Mouse (Mus musculus): ENCODE results near the gene Atl3. TPM values are rescaled to one million over a fixed set of nuclear protein-coding genes. Genes with fewer than 3 reads are reported as not detected.

Atl3 gene
- total RNA-seq, 2 experiments from 2014 or later = 23.0 to 28.2 TPM

DNA sequence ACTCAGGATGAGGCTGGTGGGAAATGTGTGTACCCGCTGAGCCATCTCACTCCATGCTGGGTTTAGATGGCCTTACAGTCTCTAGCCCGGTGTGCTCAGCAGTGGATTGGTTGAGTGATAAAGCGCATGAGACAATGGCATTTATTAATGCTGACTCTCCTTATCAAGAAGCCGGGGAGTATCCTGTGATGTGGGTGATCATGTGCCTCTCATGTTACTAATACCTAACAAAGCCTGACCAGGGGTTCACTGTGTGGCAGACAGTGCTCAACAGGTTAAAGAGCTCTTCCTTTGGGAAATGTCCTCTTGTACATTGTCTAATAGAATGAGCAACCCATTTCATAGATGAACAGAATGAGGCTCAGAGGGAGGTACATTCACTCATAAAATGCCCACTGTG is 61.0 kb downstream of the Atl3 start:
- no peak for DNase-seq (ENCODE audit: low spot score in 2 of 2)
- intact Hi-C loops (cut with DNase I) = no loop called here

DNA sequence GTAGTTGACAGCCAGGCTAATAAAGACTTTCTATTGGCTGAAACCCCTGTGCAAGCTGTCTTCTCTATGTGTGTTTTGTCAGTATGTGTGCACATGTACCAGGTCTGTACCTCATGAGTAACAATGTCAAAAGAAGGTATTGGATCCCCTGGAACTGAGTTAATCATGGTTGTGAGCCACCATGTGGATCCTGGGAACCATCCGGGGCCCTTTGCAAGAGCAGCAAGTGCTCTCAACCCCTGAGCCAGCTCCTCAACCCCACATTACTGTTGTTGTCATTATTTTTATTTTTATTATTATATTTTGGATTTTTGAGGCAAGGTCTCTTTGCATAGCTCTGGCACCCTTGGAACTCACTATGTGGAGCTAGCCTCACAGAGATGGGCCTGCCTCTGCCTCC is 62.8 kb downstream of the Atl3 start:
- DNase-seq (ENCODE audit: low spot score in 2 of 2) = no peak
- intact Hi-C loops (cut with DNase I) = no loop called here

DNA sequence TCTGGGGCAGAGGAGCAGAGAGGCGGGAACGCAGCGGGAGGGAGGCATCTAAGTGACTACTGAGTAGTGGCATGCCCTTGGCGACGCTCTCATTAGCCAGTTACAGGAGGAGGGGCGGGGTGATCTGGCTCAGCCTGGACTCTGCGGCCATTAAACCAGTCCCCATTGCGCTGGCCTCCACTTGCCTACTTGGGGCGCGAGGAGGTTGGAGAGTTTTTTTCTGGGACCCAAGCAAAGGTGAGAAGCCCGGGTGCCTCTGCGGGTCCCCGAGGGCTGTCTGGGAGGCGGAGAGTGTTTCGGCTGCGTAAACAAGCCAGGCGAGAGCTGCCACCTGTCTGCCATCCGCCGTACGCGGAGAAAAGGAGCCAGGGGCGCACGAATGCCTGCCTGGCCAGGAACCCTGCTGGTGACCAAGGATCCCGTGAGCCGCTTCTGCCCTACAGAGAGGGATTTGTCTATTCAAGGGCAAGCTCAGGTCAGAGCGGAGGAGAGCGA is 63.5 kb downstream of the Atl3 start, which contains the start of gene Pla2g16:
Gene Pla2g16, plus strand, starts transcription at position 132 of the 495 bp plus-strand sequence.
- DNase-seq (ENCODE audit: low spot score in 2 of 2) = peak; percentile 20 to 21
- intact Hi-C loops (cut with DNase I) = no loop called here

DNA sequence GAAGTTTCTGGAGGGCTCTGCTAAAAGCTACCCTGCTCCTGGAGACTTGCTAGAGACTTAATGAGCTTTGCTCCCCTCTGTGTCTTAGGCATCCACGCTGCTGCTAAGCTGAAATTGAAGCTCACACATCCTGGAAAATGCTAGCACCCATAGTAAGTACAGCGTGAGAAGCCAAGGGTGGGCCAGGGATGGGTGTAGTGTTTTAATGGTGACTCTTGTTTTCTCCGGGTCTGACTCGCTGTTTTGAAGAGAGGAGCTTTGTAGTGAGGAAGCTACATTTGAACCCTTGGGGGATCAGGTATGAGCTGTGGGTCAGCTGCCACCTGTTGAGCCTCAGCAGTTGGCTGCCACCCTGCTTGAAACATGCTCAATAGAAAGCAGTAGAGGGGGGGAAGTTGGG is 64.0 kb downstream of the Atl3 start:
- no peak for DNase-seq (ENCODE audit: low spot score in 2 of 2)
- intact Hi-C loops (cut with DNase I) = no loop called here

DNA sequence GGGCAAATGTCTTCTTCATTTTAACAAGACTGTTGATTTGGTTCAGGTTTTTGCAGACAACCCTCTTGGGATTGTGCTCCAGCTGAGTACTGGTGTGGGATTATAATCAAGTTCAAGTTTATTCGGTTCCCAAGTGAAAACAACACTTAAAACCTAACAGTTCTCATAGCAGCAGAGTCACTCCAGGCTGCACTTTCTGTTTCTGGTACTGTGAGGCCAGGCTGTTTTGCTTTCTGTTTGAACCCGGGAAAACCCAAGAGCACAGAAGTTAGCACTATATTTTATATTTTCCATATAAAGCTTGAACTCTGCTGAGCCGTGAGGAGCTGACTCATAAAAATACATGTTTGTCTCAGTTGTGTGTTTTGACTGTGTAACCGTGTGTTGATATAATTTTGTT is 64.8 kb downstream of the Atl3 start:
- intact Hi-C loops (cut with DNase I) = no loop called here
- no peak for DNase-seq (ENCODE audit: low spot score in 2 of 2)

DNA sequence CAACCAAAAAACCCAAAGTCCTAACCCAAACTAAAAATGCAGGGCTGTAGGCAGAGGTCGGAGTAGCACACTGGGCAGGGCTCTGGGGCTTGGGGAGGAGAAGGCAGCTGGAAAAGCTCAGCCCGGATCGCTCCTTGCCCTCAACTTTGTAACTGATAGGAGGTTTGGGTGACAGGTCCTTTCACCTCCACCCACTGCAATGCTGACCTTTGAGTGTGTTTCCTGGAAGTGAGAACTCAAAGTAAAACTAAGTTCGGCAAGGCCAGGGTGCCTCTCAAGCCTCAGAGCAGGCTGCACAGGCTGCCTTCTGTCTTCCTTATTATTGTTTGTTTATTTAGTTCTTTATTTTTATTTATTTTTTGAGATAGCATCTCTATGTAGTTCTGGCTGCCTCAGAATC is 66.1 kb downstream of the Atl3 start:
- intact Hi-C loops (cut with DNase I) = no loop called here
- no peak for DNase-seq (ENCODE audit: low spot score in 2 of 2)

DNA sequence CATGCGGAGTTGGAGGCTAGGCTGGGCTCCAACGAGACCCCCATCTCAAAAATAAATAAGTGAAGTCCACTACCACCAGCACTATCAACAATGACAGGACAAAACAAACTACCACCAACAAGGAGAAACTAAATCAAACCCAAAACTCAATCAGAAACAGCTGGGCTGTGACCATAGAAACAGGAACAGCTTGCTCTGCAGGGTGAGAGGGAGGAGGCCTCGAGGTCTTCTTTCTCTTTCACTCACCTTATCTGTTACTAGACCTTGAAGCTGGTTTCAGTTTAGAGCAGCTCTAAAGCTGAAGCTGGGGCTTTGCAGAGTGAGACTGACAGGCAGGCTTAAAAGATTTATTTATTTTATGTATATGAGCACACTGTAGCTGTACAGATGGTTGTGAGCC is 67.6 kb downstream of the Atl3 start:
- intact Hi-C loops (cut with DNase I) = no loop called here

DNA sequence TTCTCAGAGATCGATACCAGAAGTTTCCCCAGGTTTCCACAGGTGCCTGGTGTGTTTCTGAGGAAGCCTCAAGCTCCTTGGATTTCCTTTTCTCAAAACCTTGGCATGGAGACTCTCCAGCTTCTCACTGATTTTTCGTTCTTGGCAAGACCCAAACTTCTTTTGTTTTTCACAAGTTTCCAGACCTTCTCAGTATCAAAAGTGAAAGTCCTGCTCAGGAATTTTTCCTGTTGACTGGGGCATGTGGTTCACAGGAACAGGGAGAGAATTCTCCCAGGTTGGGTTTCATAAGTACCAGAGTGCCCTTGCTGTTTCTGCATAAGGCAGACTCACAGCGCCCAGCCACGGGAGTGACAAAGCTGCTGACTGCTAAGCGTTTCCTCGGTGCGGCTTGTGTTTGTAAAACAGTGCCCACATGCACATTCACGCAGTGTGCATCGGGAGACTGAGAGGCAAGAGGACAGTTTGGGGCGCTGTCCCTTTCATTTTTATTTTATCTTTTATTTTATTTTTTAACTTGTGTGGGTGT is 68.8 kb downstream of the Atl3 start:
- intact Hi-C loops (cut with DNase I) = no loop called here

More for the DNA sequence above, 67.6 kb downstream of the Atl3 start:
- no peak for DNase-seq (ENCODE audit: low spot score in 2 of 2)

DNA sequence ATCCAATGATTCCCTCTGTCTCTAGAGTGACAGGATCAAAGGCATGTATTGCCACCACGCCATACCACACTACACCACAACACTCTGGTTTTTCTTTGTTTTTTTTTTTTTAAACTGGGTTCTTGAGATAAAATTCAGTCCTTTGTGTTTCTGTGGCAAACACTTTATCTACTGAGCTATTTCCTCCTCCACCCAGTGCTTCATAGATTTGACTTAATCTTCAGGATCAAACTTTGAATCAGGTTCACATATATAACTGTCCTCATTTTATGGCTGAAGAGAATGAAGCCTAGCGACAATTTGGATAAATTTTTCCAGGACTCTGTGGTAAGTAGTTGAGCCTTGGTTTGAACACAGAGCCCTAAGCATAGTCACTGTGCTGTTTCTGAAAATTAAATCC is 69.8 kb downstream of the Atl3 start:
- intact Hi-C loops (cut with DNase I) = no loop called here
- DNase-seq (ENCODE audit: low spot score in 2 of 2) = no peak

More for the DNA sequence above, 68.8 kb downstream of the Atl3 start:
- peak in 1 of 2 experiments; percentile 20 for DNase-seq (ENCODE audit: low spot score in 2 of 2)

DNA sequence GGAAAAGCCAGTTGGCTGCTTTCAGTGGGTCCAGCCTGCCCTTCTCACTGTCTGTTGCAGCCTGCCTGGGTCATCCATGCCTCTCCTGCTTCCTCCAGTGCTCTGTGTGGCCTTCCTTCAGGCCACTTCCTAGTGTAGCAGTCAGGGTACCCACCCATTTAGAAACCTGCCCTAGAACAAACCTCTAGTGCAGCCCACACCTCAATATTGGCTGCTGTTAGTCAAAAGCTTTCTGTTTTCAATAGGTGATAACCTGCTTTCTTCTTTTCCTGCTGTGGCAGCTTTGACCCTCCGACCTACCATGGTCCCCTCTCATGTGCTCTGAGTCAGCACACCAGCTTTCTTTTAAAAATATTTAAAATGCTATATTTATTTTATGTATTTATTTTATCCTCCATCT is 70.6 kb downstream of the Atl3 start:
- DNase-seq (ENCODE audit: low spot score in 2 of 2) = no peak
- intact Hi-C loops (cut with DNase I) = no loop called here

DNA sequence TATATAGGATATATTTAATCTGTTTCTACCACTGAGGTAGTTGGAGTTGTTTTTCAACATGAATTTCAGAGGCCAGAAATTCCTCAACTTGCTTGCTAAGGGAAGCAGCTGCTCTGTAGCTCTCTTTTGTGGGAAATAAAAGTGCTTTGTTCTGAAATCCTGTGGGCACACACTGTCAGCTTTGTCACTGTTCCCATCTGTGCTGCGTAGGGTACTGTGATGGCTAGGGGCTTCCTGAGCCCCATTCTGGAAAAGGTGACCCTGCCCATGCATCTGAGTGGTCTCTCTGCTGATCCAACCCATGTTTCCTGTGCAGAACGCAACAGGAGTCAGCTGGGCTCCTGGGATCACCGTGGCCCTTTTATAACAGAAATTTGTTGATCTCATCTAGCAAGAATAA is 73.0 kb downstream of the Atl3 start:
- peak; percentile 32 to 62 for DNase-seq (ENCODE audit: low spot score in 2 of 2)
- intact Hi-C loops (cut with DNase I) = no loop called here

DNA sequence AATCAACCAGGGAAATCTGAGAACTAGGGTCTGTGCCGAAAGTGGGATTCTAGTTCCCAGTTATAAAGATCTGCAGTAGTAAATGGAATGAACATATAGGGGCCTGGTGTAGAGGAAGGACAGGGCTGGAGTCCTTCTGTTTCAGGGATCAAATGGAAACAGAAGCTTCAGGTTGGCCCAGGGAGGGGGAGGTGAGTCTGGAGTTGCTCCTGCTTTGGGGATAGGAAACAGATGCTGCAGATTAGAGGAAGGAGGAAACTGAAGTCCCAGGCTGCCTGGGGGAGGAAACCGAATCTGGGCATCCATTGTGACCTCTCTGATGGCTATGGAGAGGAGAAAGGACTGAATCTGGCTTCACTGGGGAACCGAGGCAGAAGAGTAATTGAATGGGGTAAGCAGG is 74.5 kb downstream of the Atl3 start:
- no peak for DNase-seq (ENCODE audit: low spot score in 2 of 2)
- intact Hi-C loops (cut with DNase I) = no loop called here

DNA sequence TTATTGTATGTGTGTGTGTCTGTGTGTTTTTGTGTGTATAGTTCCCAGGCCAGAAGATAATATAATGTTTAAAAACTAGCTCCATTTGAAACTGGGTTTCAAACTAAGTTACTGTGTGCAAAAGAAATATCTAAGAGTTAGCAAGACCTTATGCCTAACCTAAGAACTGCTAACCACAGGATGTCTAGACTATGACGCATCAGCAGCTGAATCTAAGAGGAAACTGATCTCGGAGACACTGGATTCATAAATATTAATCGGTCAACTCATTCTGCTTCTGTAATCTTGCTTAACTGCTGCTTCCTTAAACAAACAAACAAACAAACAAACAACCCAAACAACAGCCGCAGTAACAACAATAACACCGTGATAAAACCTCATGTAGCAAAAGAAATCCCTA is 75.8 kb downstream of the Atl3 start:
- intact Hi-C loops (cut with DNase I) = no loop called here

DNA sequence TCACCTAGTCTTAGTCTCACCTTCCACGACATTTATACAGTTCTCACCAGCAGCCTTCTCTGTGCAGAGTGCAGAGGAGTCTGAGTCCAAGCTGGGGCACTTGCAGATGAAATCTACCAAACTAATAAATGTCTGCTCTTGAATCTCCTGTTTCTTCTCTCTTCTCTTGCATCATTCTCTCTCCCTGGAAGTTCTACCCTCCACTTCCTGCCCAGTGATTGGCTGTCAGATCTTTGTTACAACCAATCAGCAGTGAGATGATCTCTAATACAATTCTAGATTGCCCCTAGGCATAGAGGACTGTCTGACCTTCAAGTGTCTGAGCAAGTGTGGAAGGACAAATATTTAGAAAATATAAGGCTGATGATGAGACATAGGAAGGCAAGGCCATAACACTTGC is 82.3 kb downstream of the Atl3 start:
- no peak for DNase-seq (ENCODE audit: low spot score in 2 of 2)
- intact Hi-C loops (cut with DNase I) = no loop called here

More for the DNA sequence above, 75.8 kb downstream of the Atl3 start:
- DNase-seq (ENCODE audit: low spot score in 2 of 2) = no peak

DNA sequence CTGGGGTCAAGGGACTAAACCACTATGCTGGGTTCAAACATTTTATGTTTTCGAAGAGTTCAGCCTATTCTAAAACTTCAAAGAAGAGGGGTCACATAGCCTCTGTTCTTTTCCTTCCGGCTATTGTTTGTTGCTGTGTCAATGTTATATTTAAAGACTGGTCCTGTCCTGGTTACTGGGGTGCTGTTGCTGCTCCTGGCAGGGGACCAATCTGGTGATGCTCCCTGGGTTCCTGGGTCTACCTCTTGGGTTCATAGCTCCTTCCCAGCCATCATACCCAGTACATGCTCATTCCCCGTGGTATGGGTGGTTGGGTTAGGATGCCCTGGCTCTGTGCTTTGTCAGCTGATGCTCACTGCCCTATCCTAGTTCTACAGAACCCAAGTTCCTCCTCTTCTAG is 83.9 kb downstream of the Atl3 start:
- no peak for DNase-seq (ENCODE audit: low spot score in 2 of 2)
- intact Hi-C loops (cut with DNase I) = no loop called here

DNA sequence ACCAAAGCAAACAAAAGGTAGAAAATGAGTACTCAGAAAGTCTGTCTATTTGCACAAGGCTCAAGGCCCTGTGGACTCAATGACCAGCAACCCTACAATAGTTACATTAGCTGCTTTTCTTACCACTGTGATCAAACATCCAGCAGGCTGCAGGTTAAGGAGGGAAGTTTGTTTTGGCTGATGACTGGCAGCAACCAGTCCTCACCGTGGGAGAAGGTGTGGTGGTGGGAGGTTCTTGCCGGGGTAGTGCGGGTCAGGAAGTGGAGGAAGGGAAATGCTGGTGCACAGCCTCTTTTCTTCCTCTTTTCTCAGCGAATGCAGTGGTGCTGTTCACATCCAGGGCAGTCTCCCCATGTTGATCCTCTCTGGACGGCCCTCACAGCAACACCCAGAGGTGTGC is 87.2 kb downstream of the Atl3 start:
- no peak for DNase-seq (ENCODE audit: low spot score in 2 of 2)

DNA sequence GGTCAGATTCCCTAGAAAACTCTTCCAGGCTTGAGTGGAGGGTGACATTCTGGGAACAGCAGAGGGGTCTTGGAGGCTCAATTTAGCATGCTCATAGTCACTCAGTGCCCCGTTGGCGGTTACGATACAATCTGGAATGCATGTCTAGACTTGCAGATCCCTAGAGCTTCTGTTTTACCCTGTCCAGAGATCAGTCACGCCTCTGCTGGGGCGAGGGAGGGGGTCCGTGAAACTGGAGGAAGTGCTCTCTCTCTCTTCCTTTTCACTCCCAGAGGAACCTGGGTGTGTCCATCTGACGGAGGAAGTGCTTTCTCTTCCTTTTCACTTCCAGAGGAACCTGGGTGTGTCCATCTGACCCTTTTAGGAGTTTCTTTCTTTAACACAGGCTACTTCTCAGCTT is 89.3 kb downstream of the Atl3 start:
- intact Hi-C loops (cut with DNase I) = no loop called here

More for the DNA sequence above, 87.2 kb downstream of the Atl3 start:
- intact Hi-C loops (cut with DNase I) = no loop called here

DNA sequence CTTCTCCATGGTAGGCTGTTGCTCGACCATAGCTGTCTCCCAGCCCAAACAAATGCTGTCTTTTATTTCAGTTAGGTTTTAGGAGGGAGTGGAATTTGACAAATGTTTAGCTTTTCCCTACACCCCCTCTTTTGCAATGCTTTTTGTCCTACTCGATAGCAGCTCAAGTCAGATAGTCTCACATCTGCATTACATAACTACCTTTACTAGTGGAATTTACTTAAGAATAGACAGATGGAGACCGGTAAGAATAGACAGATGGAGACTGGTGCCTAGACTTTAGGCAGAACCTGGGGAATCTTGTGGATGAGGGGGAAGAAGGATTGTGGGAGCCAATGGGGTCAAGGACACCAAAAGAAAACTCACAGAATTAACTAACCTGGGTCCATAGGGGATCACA is 89.8 kb downstream of the Atl3 start:
- intact Hi-C loops (cut with DNase I) = no loop called here
- DNase-seq (ENCODE audit: low spot score in 2 of 2) = no peak

More for the DNA sequence above, 89.3 kb downstream of the Atl3 start:
- no peak for DNase-seq (ENCODE audit: low spot score in 2 of 2)

DNA sequence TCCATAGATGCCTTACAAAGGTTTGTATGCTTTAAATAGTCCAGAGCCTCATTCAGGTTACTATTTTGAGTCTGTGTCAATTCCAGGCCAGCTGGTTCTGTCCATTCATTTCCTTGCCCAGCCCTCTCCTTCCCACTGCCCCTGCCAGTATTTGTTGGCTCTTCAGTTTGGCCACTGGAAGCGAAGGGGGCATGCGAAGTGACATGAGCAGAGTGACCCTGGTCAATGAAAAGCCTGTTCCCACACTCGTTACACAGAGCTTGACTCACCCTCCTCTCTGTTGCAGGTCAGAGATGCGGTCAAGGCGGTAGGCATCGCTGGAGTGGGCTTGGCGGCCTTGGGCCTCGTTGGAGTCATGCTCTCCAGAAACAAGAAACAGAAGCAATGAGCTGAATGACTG is 91.4 kb downstream of the Atl3 start:
- intact Hi-C loops (cut with DNase I) = no loop called here
- DNase-seq (ENCODE audit: low spot score in 2 of 2) = no peak

DNA sequence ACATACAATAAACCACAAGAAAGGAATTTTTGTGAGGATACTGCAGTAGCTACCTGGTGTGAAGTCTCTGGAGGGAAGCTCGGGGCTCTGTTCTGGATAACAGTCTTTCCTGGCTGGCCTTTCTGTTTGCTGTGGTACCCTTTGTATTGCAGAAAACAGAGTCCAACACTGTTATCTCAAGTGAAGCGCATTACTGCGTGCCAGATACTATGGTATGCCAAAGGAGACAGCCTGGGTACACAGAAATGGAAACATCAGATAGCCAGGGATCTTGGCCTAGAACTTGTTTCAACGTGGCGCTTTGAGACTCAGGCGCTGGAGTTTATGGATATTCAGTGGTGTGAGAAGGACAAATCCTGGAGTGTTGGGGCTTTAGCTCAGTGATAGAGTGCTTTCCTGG is 91.9 kb downstream of the Atl3 start:
- no peak for DNase-seq (ENCODE audit: low spot score in 2 of 2)
- intact Hi-C loops (cut with DNase I) = no loop called here

All from left cerebral cortex, postnatal 25 days (tissue).